Comparison of ENCODE assay signal across 8 mouse cellular contexts in the genomic region with DNA sequence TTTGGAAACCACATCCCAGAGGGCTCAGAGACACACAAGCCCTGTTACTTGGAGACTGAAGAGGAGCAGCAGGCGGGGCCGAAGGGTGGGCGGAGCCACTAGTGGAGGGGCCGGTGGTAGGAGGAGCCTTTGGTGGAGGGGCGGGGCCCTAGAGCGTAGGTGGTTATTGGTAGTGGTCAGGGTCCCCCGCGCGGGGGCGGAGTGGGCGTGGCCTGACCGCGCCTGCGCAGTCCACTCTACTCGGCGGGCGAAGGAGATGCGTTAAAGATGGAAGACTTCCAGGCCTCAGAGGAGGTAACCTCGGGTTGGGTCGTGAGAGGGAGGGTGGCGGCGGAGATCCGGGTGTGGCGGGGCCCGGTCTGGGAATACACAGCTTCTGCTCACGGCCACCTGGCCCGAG. TPM values are rescaled to one million over a fixed set of nuclear protein-coding genes. Genes with fewer than 3 reads are reported as not detected.
A peak's percentile ranks its signal among the peaks of the same experiment; 100 is the strongest.
DNase-seq lines count a peak whose midpoint lies in the region; ATAC-seq lines count a peak whose summit lies in the region.
"Not testable (repeated sequence)": the region's sequence is repeated elsewhere in the genome, so short reads cannot be mapped to it uniquely, and the experiment has no call there.

A gene (plus strand): TSS at position 168 of the 400 bp plus-strand sequence.

- H3K27ac ChIP-seq in hindbrain, embryonic 12.5 days = peak within 1 kb of the TSS; percentile 78

- DNase-seq in Muller cell, postnatal 12 days (ENCODE audit: inconsistent ontology term) = peak; percentile 99
- DNase-seq in cerebellum, adult 9-11 months = peak; percentile 100
- DNase-seq in frontal cortex, postnatal 10 days (ENCODE audit: low spot score in 2 of 2) = peak; percentile 100
- peak; percentile 100 for DNase-seq in layer of hippocampus, postnatal 14 days (ENCODE audit: low spot score in 2 of 2)
- DNase-seq in lung, postnatal 14 days = peak; percentile 100
- peak; percentile 99 for DNase-seq in retina, adult 2 months (ENCODE audit: low read depth, low spot score)
- peak; percentile 100 for DNase-seq in thymus, postnatal 36 days

- H3K4me2 ChIP-seq in hindbrain, embryonic 12.5 days (replicated peaks) = peak within 1 kb of the TSS; percentile 49

- not testable (repeated sequence) for H3K36me3 ChIP-seq in hindbrain, embryonic 12.5 days

- peak; percentile 98 for ATAC-seq in hindbrain, embryonic 12.5 days (ENCODE audit: low FRiP score)

- H3K27me3 ChIP-seq in hindbrain, embryonic 12.5 days = not testable (repeated sequence)

- not testable (repeated sequence) for H3K9me3 ChIP-seq in hindbrain, embryonic 12.5 days (replicated peaks)

- under 1% methylated on average over 27 of the region's 27 CpGs for WGBS in hindbrain, embryonic 12.5 days

- H3K4me3 ChIP-seq in hindbrain, embryonic 12.5 days = peak within 1 kb of the TSS; percentile 56

- peak within 1 kb of the TSS; percentile 72 for H3K9ac ChIP-seq in hindbrain, embryonic 12.5 days

- H3K4me1 ChIP-seq in hindbrain, embryonic 12.5 days = peaks cover 11% of the 10 kb centered on the region

RNA-seq across cellular contexts. Expression of the gene that starts here (rescaled TPM):
- polyA plus RNA-seq in hindbrain, embryonic 12.5 days (2016; fragmentation: Nextera tagmentation; extraction: Ambion mirVana) = 850 and 876 TPM in 2 replicates
- total RNA-seq in layer of hippocampus, postnatal 14 days (2021) = 100 to 1,000 TPM; 136 to 152 TPM

Comparison
In these comparisons a context has a peak if more than half of its experiments do, and no peak if none do; other contexts are left out.
1. Peak in every context shown above with its lines: DNase-seq, ATAC-seq, H3K4me3 ChIP-seq and H3K27ac ChIP-seq.